Mouse (Mus musculus): ENCODE data around the gene Odf3. TPM values are rescaled to one million over a fixed set of nuclear protein-coding genes. Genes with fewer than 3 reads are reported as not detected.

Gene Odf3
- total and polyA plus RNA-seq, 2 experiments from 2014 or later: 0.22 TPM; not detected in 1

GRCm38 (mm10) chr7:140848591-140848990 is 986 bp downstream of the Odf3 start:
- ATAC-seq (ENCODE audit: low FRiP score) (no peak), DNase-seq (ENCODE audit: low spot score) (no peak)
- Histone ChIP-seq H3K36me3 (ENCODE audit: insufficient read depth, low read length) (peaks cover 22% of the 10 kb centered on the region), H3K9ac (replicated peaks; ENCODE audit: low read length, poor library complexity, severe bottlenecking) (no peak overlapping the region), H3K27me3 (ENCODE audit: insufficient read depth, low read length) (no peaks in the 10 kb centered on the region), H3K4me2 (ENCODE audit: low read depth, low read length, poor library complexity, severe bottlenecking) (no peak overlapping the region), H3K4me1 (ENCODE audit: insufficient read depth, low read length) (no peaks in the 10 kb centered on the region), H3K9me3 (ENCODE audit: low read length) (no peaks in the 10 kb centered on the region), H3K4me3 (ENCODE audit: low read depth, low read length) (no peak overlapping the region), H3K27ac (ENCODE audit: low read depth, low read length) (no peak overlapping the region)
- 90% methylated on average over 10 of the region's 10 CpGs for WGBS
- no peak for TF ChIP-seq CTCF (IDR thresholded peaks at IDR 0.05)

GRCm38 (mm10) chr7:140851916-140852315 is 4.3 kb downstream of the Odf3 start:
- Histone ChIP-seq H3K4me1 (ENCODE audit: insufficient read depth, low read length) (peaks cover 4% of the 10 kb centered on the region; the same call in 1 of the 2 replicates), H3K4me3 (ENCODE audit: low read depth, low read length) (no peak overlapping the region), H3K27ac (ENCODE audit: low read depth, low read length) (no peak overlapping the region), H3K9me3 (ENCODE audit: low read length) (no peaks in the 10 kb centered on the region), H3K4me2 (ENCODE audit: low read depth, low read length, poor library complexity, severe bottlenecking) (no peak overlapping the region), H3K36me3 (ENCODE audit: insufficient read depth, low read length) (peaks cover 26% of the 10 kb centered on the region), H3K27me3 (ENCODE audit: insufficient read depth, low read length) (no peaks in the 10 kb centered on the region), H3K9ac (replicated peaks; ENCODE audit: low read length, poor library complexity, severe bottlenecking) (no peak overlapping the region)
- DNase-seq (ENCODE audit: low spot score): no peak
- WGBS: 98% methylated on average over 4 of the region's 4 CpGs
- TF ChIP-seq CTCF (IDR thresholded peaks at IDR 0.05): no peak
- no peak for ATAC-seq (ENCODE audit: low FRiP score)

- H3K27ac ChIP-seq (ENCODE audit: low read depth, low read length): no peak overlapping the region
- ATAC-seq (ENCODE audit: low FRiP score): no peak
- H3K36me3 ChIP-seq (ENCODE audit: insufficient read depth, low read length): peaks cover 26% of the 10 kb centered on the region
- H3K9me3 ChIP-seq (ENCODE audit: low read length): no peaks in the 10 kb centered on the region
- peaks cover 11% of the 10 kb centered on the region; the same call in 1 of the 2 replicates for H3K4me1 ChIP-seq (ENCODE audit: insufficient read depth, low read length)
- no peak overlapping the region for H3K4me2 ChIP-seq (ENCODE audit: low read depth, low read length, poor library complexity, severe bottlenecking)
- TF ChIP-seq CTCF (IDR thresholded peaks at IDR 0.05): no peak
- no peak overlapping the region for H3K4me3 ChIP-seq (ENCODE audit: low read depth, low read length)
- no peak overlapping the region for H3K9ac ChIP-seq (replicated peaks; ENCODE audit: low read length, poor library complexity, severe bottlenecking)
- DNase-seq (ENCODE audit: low spot score): no peak
- H3K27me3 ChIP-seq (ENCODE audit: insufficient read depth, low read length): no peaks in the 10 kb centered on the region
- WGBS: 91% methylated on average over 9 of the region's 9 CpGs
Observed at GRCm38 (mm10) chr7:140853386-140853785, 5.8 kb downstream of the Odf3 start.

GRCm38 (mm10) chr7:140854483-140854882 is 6.9 kb downstream of the Odf3 start:
- WGBS: 95% methylated on average over 18 of the region's 18 CpGs
- no peak overlapping the region for H3K4me3 ChIP-seq (ENCODE audit: low read depth, low read length)
- H3K4me1 ChIP-seq (ENCODE audit: insufficient read depth, low read length): peaks cover 15% of the 10 kb centered on the region; the same call in 1 of the 2 replicates
- no peak overlapping the region for H3K27ac ChIP-seq (ENCODE audit: low read depth, low read length)
- H3K4me2 ChIP-seq (ENCODE audit: low read depth, low read length, poor library complexity, severe bottlenecking): no peak overlapping the region
- no peaks in the 10 kb centered on the region for H3K27me3 ChIP-seq (ENCODE audit: insufficient read depth, low read length)
- no peak for DNase-seq (ENCODE audit: low spot score)
- peaks cover 32% of the 10 kb centered on the region for H3K36me3 ChIP-seq (ENCODE audit: insufficient read depth, low read length)
- no peaks in the 10 kb centered on the region for H3K9me3 ChIP-seq (ENCODE audit: low read length)
- no peak for ATAC-seq (ENCODE audit: low FRiP score)
- no peak for TF ChIP-seq CTCF (IDR thresholded peaks at IDR 0.05)
- H3K9ac ChIP-seq (replicated peaks; ENCODE audit: low read length, poor library complexity, severe bottlenecking): no peak overlapping the region

GRCm38 (mm10) chr7:140855181-140855580 is 7.6 kb downstream of the Odf3 start:
- no peak for TF ChIP-seq CTCF (IDR thresholded peaks at IDR 0.05)
- Histone ChIP-seq H3K4me3 (ENCODE audit: low read depth, low read length) (peak overlapping the region; percentile 81), H3K4me2 (ENCODE audit: low read depth, low read length, poor library complexity, severe bottlenecking) (peak overlapping the region; percentile 96), H3K4me1 (ENCODE audit: insufficient read depth, low read length) (peaks cover 15% of the 10 kb centered on the region; the same call in 1 of the 2 replicates), H3K27ac (ENCODE audit: low read depth, low read length) (no peak overlapping the region), H3K9ac (replicated peaks; ENCODE audit: low read length, poor library complexity, severe bottlenecking) (peak overlapping the region; percentile 97; the same call in 1 of the 2 replicates), H3K9me3 (ENCODE audit: low read length) (no peaks in the 10 kb centered on the region), H3K36me3 (ENCODE audit: insufficient read depth, low read length) (peaks cover 37% of the 10 kb centered on the region), H3K27me3 (ENCODE audit: insufficient read depth, low read length) (no peaks in the 10 kb centered on the region)
- no peak for ATAC-seq (ENCODE audit: low FRiP score)
- 82% methylated on average over 9 of the region's 9 CpGs for WGBS
- no peak for DNase-seq (ENCODE audit: low spot score)

- DNase-seq (ENCODE audit: low spot score) (peak; percentile 95), ATAC-seq (ENCODE audit: low FRiP score) (peak; percentile 83)
- peaks cover 45% of the 10 kb centered on the region for H3K36me3 ChIP-seq (ENCODE audit: insufficient read depth, low read length)
- under 1% methylated on average over 51 of the region's 51 CpGs for WGBS
- peaks cover 15% of the 10 kb centered on the region; the same call in 1 of the 2 replicates for H3K4me1 ChIP-seq (ENCODE audit: insufficient read depth, low read length)
- H3K4me3 ChIP-seq (ENCODE audit: low read depth, low read length): peak within 1 kb of the TSS; percentile 81
- TF ChIP-seq CTCF (IDR thresholded peaks at IDR 0.05): peak; percentile 37
- H3K27ac ChIP-seq (ENCODE audit: low read depth, low read length): peak within 1 kb of the TSS; percentile 95
- peak within 1 kb of the TSS; percentile 97 for H3K9ac ChIP-seq (replicated peaks; ENCODE audit: low read length, poor library complexity, severe bottlenecking)
- H3K27me3 ChIP-seq (ENCODE audit: insufficient read depth, low read length): no peaks in the 10 kb centered on the region
- H3K9me3 ChIP-seq (ENCODE audit: low read length): no peaks in the 10 kb centered on the region
- H3K4me2 ChIP-seq (ENCODE audit: low read depth, low read length, poor library complexity, severe bottlenecking): peak within 1 kb of the TSS; percentile 96
Observed at GRCm38 (mm10) chr7:140855860-140856784, 8.5 kb downstream of the Odf3 start, which contains the start of gene Gm45785. TSS of gene Gm45785 (minus strand) at chr7:140856331.
